Mouse (Mus musculus) MEL-GATA-1-ER (cell line): ENCODE data around the gene Unc13c.

Source experiments
- DNase-seq: peaks from one replicate; pipeline ENCODE4 v3.0.0-alpha.2; 2012; ENCODE audit warnings: low read depth; ENCODE audit errors: extremely low read depth

Gene Unc13c

DNA sequence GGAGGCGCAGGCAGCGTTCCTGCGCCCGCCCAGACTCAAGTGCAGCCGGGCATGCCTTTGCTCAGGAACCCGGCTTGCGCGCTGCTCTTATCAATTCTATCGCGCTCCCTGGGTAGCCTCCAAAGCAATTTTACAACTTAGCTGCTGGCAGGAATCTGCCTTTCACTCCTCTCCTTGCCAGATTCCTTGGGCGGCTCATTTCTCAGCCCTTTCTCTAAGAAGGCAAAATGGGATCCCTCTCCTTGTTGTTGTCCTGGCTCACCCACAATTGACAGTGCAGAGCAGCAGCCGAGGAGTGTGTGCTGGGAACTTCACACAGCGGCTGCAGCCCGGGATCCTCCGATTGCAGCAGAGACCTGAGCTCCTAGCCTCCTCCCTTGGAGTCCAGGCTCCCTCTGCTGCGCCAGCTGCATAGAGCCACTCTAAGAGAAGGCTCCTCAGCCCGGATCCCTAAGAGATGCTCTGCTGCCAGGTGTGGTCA lies at the start of gene Unc13c:
Gene Unc13c, minus strand, starts transcription at position 326 of the 481 bp plus-strand sequence.
- DNase-seq = no peak

DNA sequence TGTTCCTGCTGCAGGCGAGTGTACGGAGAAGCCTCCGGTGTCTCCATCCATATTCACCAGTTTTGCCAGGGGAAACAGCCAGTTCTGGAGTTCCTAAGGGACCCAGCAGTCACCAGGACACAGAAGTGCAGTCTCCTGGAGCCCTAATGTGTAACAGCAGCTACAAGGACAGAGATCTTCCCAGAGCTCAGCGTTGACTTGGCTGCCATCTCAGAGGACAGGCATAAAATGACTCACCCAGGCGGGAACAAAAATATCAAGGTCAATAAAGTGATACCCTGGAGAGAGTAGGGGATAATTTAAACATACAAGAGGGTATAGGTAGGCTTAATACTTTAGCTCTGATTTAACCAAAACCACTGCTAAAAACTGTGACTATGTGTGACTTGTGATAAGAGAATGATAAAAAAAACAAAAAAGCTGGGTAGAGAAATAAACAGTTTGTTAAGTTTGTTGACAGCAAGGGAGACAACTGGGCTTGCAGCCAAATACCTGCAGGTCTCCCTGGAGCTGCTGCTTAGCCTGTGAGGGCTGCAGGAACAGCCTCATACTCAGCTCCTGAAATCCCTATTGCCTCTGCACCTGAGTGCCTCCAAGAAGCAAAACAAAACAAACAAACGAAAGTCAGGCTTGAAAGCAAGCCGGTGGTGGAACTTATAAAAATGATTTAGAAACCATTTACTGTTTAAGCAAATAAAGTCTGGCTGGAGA lies 39.4 kb upstream of the Unc13c start:
- no peak for DNase-seq

DNA sequence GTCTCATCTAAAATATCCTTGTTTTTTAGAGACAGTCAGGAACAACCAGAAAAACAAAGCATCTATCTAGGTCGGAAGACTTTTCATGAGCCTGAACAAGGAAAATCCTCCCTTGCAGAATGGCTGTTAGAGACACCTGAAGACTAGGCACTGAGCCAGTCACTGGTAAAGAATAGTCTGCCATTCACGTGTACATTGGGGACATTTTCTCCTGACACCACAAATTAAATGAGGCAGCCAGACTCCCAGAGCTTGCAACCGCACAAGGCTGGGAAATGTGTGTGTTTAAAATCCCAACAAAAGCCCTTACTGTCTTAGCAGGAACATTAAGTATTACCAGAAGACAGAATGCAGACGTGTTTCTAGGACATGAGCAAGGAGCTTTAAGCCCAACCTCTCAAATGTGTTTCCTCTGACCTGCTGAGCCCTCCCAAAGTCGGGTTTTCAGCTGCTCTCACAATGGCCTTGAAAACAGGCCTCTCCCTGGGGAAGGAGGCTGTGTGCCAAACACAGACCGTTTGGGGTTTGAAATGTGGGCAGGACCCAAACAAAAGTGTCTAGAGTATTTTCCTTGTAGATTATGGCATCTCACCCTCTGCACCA lies 33.7 kb upstream of the Unc13c start:
- DNase-seq = no peak

DNA sequence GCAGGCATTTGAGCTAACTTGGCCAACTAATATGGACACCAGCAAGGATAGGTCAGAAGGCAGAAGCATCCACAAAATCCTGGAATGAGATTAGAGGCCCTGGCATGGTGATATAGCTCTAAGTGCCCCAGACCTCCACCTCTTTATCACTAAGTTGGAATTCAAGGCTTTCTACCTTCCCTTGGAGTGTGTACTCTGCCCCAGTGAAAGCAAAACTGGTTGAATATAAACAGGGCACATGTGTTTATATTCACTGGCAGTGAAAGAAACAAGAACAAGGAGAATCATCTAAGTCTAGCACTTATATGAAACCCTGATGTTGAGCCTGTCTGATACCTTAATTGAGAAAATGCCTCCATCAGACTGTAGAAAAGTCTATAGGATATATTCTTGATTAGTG lies 19.3 kb upstream of the Unc13c start:
- DNase-seq = no peak

DNA sequence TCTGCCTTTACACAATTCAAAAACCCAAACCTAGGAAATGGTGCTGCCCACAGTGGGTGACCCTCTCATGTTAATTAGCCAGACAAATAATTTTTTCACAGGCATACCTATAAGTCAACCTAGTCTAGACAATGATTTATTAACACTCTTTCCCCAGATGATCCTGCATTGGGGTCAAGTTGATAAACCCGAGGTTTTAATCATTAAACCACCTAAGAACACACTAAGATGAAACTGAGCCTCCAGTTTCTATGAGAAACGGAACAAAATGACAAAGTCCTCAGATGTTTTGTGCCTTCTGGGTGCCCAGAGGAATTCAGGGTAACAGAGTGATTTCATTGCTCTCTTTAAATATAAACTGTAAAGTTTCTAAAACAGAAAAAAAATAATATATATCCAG lies 18.5 kb upstream of the Unc13c start:
- no peak for DNase-seq

DNA sequence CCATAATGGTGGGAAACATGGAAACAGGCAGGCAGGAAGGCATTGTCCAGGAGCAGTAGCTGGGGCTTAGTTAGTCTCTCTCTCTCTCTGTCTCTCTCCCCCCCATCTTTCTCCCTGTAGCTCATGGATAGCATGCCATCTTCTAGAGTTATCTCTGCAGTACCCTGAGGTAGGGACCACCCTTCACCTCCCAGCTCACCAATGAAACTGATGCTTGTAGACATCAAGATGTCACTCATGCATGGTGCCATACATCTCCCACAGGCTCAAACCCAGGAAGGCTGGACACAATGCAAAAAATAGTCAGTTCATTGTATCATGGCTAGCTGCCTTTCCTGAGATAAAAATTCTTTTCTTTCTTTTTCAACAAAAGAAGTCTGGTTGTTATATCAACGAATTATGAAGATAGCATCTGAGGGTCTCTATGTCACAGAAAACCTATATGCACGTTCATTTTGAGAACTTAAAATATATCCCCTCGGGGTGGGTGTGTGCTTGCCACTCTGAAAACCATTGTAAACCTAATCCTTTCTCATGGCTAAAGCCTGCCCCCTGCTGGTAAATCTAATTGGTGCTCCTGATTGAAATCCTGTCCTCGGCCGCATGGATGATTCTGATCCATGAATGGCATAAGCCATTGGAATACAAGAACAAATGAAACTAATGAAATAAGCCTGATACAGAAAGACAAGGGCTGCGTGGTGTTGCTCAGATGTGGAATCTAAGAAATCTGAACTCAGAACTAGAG lies 14.0 kb upstream of the Unc13c start:
- DNase-seq = no peak

DNA sequence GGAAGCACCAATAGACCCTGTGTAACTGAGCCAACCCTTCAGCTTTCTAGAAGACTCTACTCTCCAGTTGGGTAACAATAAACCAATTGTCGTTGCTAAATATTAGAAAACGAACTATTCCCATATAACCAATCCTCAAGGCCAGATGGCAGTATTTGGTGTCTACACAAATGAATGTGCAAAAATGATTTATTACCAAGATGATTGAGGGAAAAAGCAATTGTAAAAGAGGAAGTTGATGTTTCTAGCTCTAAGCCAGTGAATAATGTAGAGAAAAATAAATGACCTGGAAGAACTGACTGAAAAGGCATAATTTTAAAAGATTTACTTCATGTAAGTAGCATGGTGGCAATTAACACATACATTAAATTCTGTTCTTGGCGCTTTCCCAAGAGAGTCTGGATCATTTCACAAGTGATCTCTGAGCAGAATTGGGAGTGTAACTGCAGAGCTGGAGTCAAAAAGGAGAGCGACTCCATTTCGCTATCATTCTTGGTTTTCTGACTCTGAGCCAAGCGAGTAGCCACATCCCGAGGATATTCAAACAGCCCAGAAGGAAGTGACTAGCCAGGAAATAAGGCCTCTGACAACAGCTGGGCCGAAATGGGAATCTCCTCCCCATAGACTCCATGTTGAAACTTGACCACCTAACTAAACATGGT lies 3.7 kb upstream of the Unc13c start:
- no peak for DNase-seq

DNA sequence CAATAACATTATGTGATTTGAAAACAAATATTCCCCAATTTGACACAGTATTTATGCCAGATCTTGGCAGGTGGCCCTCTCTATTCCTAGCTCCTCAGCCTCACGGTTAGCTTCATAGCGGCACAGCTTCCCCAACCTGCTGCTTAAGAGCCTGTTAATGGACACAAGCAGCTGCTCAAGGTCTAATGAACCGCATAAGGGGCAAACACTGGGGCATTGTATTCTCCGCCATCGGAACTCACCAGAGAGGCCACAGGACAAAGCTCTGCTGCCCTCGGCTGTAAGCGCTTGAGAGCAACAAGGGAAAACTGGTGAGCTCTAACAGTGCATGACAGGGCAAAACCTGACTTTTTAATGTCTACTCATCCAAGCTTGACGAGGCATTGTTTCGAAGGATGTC lies 2.0 kb upstream of the Unc13c start:
- DNase-seq = no peak

DNA sequence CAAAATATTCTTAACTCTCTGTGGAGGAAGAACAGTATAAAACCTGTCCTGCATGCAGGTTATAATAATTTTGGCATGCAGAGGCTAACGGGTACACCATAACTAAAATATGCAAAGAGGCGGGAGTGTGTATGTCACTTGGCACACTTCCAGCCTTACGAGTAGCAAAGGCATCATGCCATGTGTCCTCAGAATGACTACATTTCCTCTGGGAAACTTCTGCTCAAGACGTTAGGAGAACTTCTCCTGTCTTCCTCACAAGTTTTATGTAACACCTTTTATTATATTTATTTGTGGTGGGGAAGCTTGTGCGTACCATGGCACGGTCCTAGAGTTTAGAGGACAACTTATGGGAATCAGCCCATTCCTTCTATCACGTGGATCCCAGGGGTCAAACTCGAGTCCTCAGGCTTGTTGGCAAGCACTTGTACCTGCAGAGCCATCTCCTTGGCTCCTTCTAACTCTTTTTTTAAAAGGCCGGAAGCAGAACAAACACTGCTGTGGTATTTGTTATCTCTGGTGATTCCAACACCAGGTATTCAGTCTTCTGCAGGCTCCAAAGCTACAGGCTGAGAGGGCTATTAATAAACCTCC lies 3.3 kb downstream of the Unc13c start:
- DNase-seq = no peak

DNA sequence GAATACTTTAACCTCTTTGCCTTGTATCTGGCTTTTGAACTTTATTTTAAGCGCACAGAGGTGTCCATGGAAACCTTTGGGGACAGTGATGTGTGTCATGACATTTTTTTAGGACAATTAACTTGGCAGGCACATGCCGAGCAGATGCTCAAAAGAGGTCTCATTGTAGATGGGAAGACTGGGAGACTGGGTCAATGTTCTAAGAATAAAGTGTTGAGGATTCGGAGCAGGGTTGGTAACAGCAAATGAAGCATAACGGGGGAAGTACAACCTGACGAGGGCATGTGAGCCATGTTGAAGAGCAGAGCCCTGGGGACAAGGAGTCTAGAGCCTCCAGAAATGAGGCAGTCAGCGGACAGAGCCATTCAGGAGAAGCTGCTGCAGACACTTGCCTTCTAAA lies 6.3 kb downstream of the Unc13c start:
- no peak for DNase-seq

DNA sequence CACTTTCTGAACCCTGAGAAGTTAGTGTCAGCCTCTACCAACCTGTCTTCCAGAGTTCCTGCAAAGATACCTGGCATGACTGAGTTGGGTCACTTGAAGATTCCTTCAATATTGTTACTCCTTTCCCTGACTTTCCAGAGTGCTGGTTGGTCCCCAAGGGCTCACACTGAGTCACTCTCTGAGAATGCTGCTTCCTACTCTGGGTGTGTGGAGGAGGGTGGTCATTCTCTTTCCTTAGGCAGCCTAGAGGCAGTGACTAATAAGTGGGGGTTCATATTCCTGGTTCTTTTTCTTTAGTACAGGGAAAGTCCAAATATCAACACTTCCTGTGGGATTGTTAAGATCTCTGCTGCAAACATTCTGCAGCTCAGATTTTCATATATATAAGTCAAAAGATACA lies 16.4 kb downstream of the Unc13c start:
- no peak for DNase-seq

DNA sequence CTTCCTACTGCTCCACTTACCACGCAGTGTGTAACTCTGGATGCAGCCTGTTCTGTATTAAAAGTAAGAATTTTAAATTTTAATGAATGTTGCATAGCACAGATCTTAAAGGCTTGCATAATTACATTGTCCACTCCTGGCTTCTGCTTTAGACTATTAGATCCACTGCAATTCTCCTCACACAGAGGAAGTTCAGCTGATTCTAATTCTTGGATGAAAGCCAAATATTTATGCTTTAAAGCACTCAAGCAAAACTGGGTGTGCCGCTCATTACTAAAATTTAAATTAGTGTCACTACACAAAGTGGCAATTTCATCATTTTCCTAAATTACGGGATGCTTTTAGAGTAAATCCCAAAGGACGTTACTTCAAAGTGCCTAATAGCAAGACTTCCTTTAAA lies 17.2 kb downstream of the Unc13c start:
- DNase-seq = no peak

DNA sequence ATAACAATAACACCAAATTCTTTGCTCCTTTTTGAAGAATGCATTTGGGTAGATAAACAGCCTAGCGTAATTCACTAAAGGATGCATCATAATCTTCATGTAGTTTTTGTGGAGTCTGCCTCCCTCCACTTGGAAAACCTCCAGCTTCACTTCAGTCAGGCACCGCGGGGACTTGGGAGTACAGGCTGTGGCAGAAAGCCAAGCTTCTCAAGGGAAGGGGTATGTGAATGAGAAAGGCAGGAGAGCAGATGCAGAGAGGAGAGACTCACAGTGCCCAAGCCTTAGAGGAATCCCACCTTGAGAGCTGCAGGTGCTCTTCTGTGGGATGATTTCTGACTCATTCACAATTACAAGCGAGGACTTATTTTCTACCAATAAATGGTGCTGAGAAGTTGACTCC lies 33.9 kb downstream of the Unc13c start:
- no peak for DNase-seq

DNA sequence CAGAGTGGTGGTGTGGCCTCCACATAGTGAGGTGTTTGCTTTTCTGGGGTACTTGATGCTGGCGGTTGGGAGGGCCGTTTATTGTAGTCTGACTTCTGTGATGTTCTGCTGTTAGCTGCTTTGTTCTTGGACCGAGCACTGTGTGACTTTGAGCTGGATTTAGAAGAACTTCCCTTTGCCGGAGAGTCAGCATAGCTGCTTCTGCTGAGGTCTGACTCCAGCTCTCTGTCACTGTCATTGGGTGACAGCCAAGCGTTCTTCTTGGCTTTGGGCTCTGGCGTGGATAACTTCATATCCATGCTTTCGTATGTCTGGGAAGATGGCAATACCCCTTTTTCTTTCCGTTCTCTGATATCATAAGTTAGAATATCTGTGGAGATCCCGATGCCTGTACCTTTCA lies 36.8 kb downstream of the Unc13c start:
- DNase-seq = no peak

DNA sequence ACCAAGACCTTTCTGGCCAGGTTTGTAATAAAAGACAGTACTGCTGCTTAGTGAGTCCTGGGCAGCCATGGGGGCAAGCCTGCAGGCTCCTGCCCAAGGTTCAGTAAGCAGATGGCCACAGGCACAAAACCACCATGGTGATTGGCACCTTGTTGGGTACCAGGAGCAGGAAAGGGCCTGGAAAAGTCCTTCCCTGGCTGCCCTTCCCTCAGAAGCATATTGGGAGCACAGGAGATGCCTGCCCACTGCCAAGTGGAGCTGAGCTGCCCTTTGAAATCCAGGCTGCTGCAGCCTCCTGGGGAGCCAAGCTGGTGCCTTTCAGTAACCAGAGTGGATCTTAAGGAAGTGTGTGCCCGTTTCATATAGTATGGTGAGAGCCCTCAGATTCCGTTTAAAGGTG lies 41.5 kb downstream of the Unc13c start:
- no peak for DNase-seq

DNA sequence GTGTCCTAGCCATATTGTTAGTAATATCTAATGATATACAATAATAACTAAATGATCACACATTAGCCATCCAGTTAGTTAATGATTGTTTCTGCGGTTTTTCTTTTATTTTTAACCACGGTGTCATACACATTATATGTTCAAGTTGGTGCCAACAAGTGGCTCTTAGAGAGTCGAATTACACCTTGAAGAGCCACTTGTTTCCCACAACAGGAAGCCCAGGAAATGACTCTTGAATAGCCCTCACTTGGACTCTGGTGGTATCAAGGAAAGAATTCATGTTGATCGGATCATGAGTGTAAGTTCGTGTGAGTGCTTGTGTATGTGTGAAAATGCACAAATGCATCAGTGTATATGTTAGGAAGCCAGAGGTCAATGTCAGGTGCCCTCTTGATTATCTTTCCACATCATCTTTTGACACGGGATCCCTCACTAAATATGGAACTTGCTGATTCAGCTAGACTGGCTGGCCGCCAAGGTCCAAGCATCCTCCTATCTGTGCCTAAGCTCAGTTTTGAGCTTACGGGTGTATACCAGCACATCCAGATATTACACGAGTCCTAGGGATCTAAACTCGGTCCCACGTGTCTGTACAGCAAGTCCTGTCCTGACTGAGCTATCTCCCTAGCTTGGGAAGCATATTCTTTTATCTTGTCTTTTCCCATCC lies 46.2 kb downstream of the Unc13c start:
- no peak for DNase-seq

DNA sequence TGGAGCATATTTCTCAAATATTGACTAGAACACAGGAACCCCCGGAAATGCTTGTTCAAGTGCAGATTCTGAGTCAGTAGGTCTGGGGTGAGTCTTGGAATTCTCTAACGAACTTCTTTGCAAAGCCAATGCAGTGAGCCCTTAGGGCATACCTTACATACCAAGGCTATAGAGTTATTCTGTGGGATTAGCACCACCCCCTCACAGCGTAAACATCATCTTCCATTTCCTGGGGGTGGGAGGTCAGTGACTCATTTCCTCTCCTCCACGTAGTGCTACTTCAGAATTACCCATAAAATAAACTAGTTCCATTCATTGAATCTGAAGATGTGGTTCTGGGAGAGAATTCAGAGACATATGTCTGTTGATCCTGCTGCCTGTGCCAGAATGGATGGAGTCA lies 62.8 kb downstream of the Unc13c start:
- DNase-seq = no peak

DNA sequence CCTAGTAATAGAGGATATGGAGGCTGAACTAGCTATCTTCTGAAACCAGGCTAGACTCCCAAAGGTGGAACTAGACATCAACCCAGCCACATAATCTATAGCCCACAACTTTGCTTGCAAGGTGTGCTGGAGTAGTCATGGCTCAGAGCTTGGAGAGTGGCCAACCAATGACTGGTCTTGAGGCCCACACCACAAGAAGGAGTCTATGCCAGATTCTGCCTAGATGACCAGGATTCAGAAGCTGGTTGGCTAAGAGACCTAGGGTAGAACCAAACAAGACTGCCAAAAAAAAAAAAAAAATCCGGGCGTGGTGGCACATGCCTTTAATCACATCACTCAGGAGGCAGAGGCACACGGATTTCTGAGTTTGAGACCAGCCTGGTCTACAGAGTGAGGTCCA lies 70.2 kb downstream of the Unc13c start:
- DNase-seq = no peak

DNA sequence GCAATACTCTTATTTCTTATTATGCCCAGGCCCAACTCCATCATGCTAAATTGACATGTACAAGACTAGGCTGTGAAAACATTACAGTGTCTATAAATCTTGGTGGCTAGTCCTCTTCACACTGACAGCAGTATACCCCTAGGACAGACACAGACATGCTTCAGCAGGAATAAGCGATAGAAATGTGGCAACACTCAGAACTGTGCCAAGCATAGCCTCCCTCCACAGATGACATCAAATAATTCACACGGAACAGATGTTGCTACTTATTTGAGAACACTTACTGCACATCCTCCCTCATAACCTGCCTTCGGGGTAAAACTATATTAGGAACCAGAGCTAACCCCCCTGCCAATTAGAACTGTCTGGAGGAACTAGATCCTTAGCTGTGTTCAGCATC lies 72.6 kb downstream of the Unc13c start:
- DNase-seq = no peak

DNA sequence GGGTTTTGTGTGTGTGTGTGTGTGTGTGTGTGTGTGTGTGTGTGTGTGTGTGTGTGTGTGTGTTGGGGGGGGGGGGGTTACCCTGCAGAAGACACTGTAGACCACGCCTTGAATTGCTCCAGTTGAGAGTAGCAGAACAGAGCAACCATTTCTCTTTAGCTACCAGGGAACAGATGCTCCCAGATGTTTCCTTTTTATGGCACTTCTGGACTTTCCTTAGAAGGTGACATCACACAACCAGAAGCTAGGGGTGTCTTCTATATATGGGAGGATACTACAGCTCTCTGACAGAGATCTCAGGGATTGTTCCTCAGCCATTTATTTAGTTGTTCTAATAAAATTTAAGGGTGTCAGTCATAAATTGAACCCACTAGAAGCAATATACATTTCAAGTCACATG lies 85.2 kb downstream of the Unc13c start:
- no peak for DNase-seq

DNA sequence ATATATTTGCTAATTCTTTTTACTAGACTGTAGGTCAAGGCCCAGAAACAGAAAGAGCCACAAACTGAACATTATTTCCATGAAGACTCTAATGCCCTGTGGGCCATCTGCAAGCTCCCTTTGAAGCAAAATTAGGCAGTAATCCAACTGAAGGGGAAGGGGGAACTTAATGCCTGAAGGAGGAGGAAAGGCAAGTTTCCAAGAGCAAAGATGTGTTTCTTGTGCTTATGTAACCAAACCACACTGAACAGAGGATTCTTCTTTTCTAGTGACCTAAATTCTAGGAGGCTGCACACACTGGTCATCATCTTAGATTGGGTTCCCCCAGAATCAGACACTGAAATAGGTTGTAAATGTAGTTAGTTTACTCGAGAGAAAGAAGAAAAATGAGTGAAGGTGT lies 85.6 kb downstream of the Unc13c start:
- no peak for DNase-seq
